ENCODE assay signal across 23 mouse cellular contexts in genomic region chr4:87109331-87110059, GRCm38 (mm10).
A peak's percentile ranks its signal among the peaks of the same experiment; 100 is the strongest.
DNase-seq lines count a peak whose midpoint lies in the region; ATAC-seq and TF ChIP-seq lines count a peak whose summit lies in the region.
"Had no signal": no experiment of that assay in that cellular context is flagged by ENCODE, and none has a peak within 500 bp of the region (broad histone marks: within the 10 kb centered on the region; RNA-seq: fewer than 3 reads in every experiment).

No protein-coding gene starts in this region.

- no peak for TF ChIP-seq POLR2A in cortical plate, adult 2 months (IDR thresholded peaks at IDR 0.05; ENCODE audit: extremely low read depth, insufficient read depth, low read length)

- intact Hi-C loops in heart, postnatal 36 days (cut with DNase I): no loop called here

- H3K4me1 ChIP-seq in midbrain, embryonic 12.5 days: no peaks in the 10 kb centered on the region
- no peaks in the 10 kb centered on the region for H3K4me1 ChIP-seq in midbrain, embryonic 15.5 days
- peaks cover 3% of the 10 kb centered on the region; the same call in 1 of the 2 replicates for H3K4me1 ChIP-seq in cortical plate, adult 2 months (ENCODE audit: control insufficient read depth, insufficient read depth, low read length)
- H3K4me1 ChIP-seq: forebrain, embryonic 13.5 days; limb, embryonic 12.5 days; liver, embryonic 15.5 days had no signal

- TF ChIP-seq CTCF in cortical plate, adult 2 months (IDR thresholded peaks at IDR 0.05; ENCODE audit: extremely low read depth, insufficient read depth, low read length): no peak

- H3K4me2 ChIP-seq in midbrain, embryonic 12.5 days (replicated peaks): no peak overlapping the region
- H3K4me2 ChIP-seq in midbrain, embryonic 15.5 days: no peak overlapping the region
- H3K4me2 ChIP-seq: forebrain, embryonic 13.5 days; heart, embryonic 11.5 days; hindbrain, embryonic 15.5 days; limb, embryonic 12.5 days; liver, embryonic 15.5 days; lung, embryonic 14.5 days had no signal

- H3K36me3 ChIP-seq in midbrain, embryonic 12.5 days: no peaks in the 10 kb centered on the region
- no peaks in the 10 kb centered on the region for H3K36me3 ChIP-seq in midbrain, embryonic 15.5 days (replicated peaks)
- H3K36me3 ChIP-seq: hindbrain, embryonic 15.5 days; limb, embryonic 12.5 days; liver, embryonic 15.5 days had no signal

- peak; percentile 29 for DNase-seq in adrenal gland, adult 2 months
- no peak for DNase-seq in adrenal gland, postnatal 25 days
- DNase-seq in frontal cortex, postnatal 10 days (ENCODE audit: low spot score in 2 of 2): no peak
- no peak for DNase-seq in heart, postnatal 36 days
- DNase-seq: adrenal gland, postnatal 10 days; cerebellum, postnatal 25 days; gastrocnemius, postnatal 25 days; heart, adult 18-20 months; kidney, adult 8-10 months; kidney, postnatal 4 days; lung, embryonic 14.5 days had no signal

- H3K27me3 ChIP-seq in midbrain, embryonic 12.5 days: no peaks in the 10 kb centered on the region
- no peaks in the 10 kb centered on the region for H3K27me3 ChIP-seq in midbrain, embryonic 15.5 days (replicated peaks)
- H3K27me3 ChIP-seq: CH12.LX; forebrain, embryonic 13.5 days; hindbrain, embryonic 15.5 days; limb, embryonic 12.5 days; liver, embryonic 15.5 days had no signal

- H3K9me3 ChIP-seq in midbrain, embryonic 12.5 days: no peaks in the 10 kb centered on the region
- no peaks in the 10 kb centered on the region for H3K9me3 ChIP-seq in midbrain, embryonic 15.5 days
- H3K9me3 ChIP-seq: hindbrain, embryonic 15.5 days; limb, embryonic 12.5 days; liver, embryonic 15.5 days had no signal

- no peak overlapping the region for H3K4me3 ChIP-seq in midbrain, embryonic 12.5 days
- no peak overlapping the region for H3K4me3 ChIP-seq in midbrain, embryonic 15.5 days
- H3K4me3 ChIP-seq in cortical plate, adult 2 months (ENCODE audit: insufficient read depth, low read length): no peak overlapping the region
- H3K4me3 ChIP-seq: forebrain, embryonic 13.5 days; hindbrain, embryonic 15.5 days; limb, embryonic 12.5 days; liver, embryonic 15.5 days had no signal

- no peak overlapping the region for H3K27ac ChIP-seq in midbrain, embryonic 12.5 days (replicated peaks)
- no peak overlapping the region for H3K27ac ChIP-seq in midbrain, embryonic 15.5 days
- peak overlapping the region; percentile 59 for H3K27ac ChIP-seq in cortical plate, adult 2 months (ENCODE audit: insufficient read depth, low read length)
- H3K27ac ChIP-seq: forebrain, embryonic 13.5 days; hindbrain, embryonic 15.5 days; kidney, postnatal 0 days; limb, embryonic 12.5 days; liver, embryonic 15.5 days had no signal

- WGBS in midbrain, embryonic 12.5 days: 86% methylated on average over 8 of the region's 8 CpGs
- 68% methylated on average over 8 of the region's 8 CpGs for WGBS in midbrain, embryonic 15.5 days

- peak; percentile 54; the same call in 1 of the 2 replicates for ATAC-seq in frontal cortex, adult (ENCODE audit: low TSS enrichment)
- ATAC-seq in midbrain, embryonic 12.5 days (ENCODE audit: low FRiP score, low read depth): peak; percentile 62; the same call in 1 of the 2 replicates
- no peak; the same call in 1 of the 2 replicates for ATAC-seq in midbrain, embryonic 15.5 days (replicated peaks)
- ATAC-seq: activated CD4-positive, CD25-positive, alpha-beta regulatory T cell, adult 4 months; forebrain, embryonic 13.5 days had no signal

- H3K9ac ChIP-seq in midbrain, embryonic 12.5 days (replicated peaks): no peak overlapping the region
- H3K9ac ChIP-seq in midbrain, embryonic 15.5 days: no peak overlapping the region
- H3K9ac ChIP-seq: forebrain, embryonic 13.5 days; hindbrain, embryonic 15.5 days; limb, embryonic 12.5 days; liver, embryonic 15.5 days; lung, embryonic 14.5 days had no signal
